Mouse (Mus musculus): ENCODE data around the gene Vcp.

The Vcp gene

DNA sequence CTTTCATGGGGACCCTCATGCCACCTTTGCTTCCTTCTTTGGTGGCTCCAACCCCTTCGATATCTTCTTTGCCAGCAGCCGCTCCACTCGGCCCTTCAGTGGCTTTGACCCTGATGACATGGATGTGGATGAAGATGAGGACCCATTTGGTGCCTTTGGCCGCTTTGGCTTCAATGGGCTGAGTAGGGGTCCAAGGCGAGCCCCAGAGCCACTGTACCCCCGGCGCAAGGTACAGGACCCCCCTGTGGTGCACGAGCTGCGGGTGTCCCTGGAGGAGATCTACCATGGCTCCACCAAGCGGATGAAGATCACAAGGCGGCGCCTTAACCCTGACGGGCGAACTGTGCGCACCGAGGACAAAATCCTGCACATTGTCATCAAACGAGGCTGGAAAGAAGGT is 43.7 kb downstream of the Vcp start:
- Histone ChIP-seq H3K4me3 (replicated peaks; ENCODE audit: low read length) (peak overlapping the region; percentile 37; the same call in 1 of the 2 replicates), H3K27me3 (ENCODE audit: insufficient read depth, low read length) (peaks cover 10% of the 10 kb centered on the region; the same call in 1 of the 2 replicates), H3K4me1 (replicated peaks; ENCODE audit: low read depth, low read length) (peaks cover 65% of the 10 kb centered on the region), H3K9me3 (ENCODE audit: low read length) (no peaks in the 10 kb centered on the region), H3K36me3 (ENCODE audit: insufficient read depth, low read length) (peaks cover 54% of the 10 kb centered on the region)
- TF ChIP-seq NANOG (IDR thresholded peaks at IDR 0.05; ENCODE audit: borderline replicate concordance, low read length) (no peak), POU5F1 (IDR thresholded peaks at IDR 0.05; ENCODE audit: borderline replicate concordance, low read length) (no peak), CTCF (conservative IDR thresholded peaks at IDR 0.05; ENCODE audit: low read length) (no peak)

DNA sequence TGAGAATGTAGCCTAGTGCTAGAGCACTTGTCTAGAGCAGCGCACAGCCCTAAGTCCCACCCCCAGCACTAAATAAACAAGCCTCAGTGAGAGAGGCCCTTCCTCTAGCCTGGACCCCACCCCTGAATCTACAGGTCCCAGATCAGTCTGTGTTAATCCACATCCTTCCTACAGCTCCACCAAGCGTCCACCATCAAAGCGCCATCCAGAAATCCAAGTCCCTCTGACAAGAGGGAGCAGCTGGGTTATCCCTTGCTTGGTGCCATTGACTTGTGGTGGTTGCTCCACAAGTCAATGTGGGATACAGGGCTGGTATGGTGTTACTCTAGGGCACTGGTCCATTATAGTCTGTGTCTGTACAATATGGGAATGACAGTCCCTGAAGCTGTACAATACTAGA is 45.1 kb downstream of the Vcp start:
- H3K4me1 ChIP-seq (replicated peaks; ENCODE audit: low read depth, low read length): peaks cover 78% of the 10 kb centered on the region
- no peak overlapping the region for H3K4me3 ChIP-seq (replicated peaks; ENCODE audit: low read length)
- no peaks in the 10 kb centered on the region for H3K9me3 ChIP-seq (ENCODE audit: low read length)
- H3K27me3 ChIP-seq (ENCODE audit: insufficient read depth, low read length): peaks cover 3% of the 10 kb centered on the region; the same call in 1 of the 2 replicates
- TF ChIP-seq CTCF (conservative IDR thresholded peaks at IDR 0.05; ENCODE audit: low read length) (no peak), POU5F1 (IDR thresholded peaks at IDR 0.05; ENCODE audit: borderline replicate concordance, low read length) (no peak), NANOG (IDR thresholded peaks at IDR 0.05; ENCODE audit: borderline replicate concordance, low read length) (no peak)
- H3K36me3 ChIP-seq (ENCODE audit: insufficient read depth, low read length): peaks cover 55% of the 10 kb centered on the region

GRCm38 (mm10) chr4:42954297-42954696 is 46.0 kb downstream of the Vcp start:
- TF ChIP-seq POU5F1 (IDR thresholded peaks at IDR 0.05; ENCODE audit: borderline replicate concordance, low read length) (no peak), CTCF (conservative IDR thresholded peaks at IDR 0.05; ENCODE audit: low read length) (peak; percentile 94)
- no peaks in the 10 kb centered on the region for H3K27me3 ChIP-seq (ENCODE audit: insufficient read depth, low read length)
- H3K4me3 ChIP-seq (replicated peaks; ENCODE audit: low read length): no peak overlapping the region
- H3K4me1 ChIP-seq (replicated peaks; ENCODE audit: low read depth, low read length): peaks cover 77% of the 10 kb centered on the region
- peaks cover 55% of the 10 kb centered on the region for H3K36me3 ChIP-seq (ENCODE audit: insufficient read depth, low read length)
- H3K9me3 ChIP-seq (ENCODE audit: low read length): no peaks in the 10 kb centered on the region

GRCm38 (mm10) chr4:42953435-42954094 is 46.7 kb downstream of the Vcp start:
- Histone ChIP-seq H3K4me1 (replicated peaks; ENCODE audit: low read depth, low read length) (peaks cover 82% of the 10 kb centered on the region), H3K9me3 (ENCODE audit: low read length) (no peaks in the 10 kb centered on the region), H3K36me3 (ENCODE audit: insufficient read depth, low read length) (peaks cover 55% of the 10 kb centered on the region), H3K4me3 (replicated peaks; ENCODE audit: low read length) (peak overlapping the region; percentile 45), H3K27me3 (ENCODE audit: insufficient read depth, low read length) (no peaks in the 10 kb centered on the region)
- TF ChIP-seq CTCF (conservative IDR thresholded peaks at IDR 0.05; ENCODE audit: low read length): no peak
- no peak for TF ChIP-seq POU5F1 (IDR thresholded peaks at IDR 0.05; ENCODE audit: borderline replicate concordance, low read length)
- no peak for TF ChIP-seq NANOG (IDR thresholded peaks at IDR 0.05; ENCODE audit: borderline replicate concordance, low read length)

DNA sequence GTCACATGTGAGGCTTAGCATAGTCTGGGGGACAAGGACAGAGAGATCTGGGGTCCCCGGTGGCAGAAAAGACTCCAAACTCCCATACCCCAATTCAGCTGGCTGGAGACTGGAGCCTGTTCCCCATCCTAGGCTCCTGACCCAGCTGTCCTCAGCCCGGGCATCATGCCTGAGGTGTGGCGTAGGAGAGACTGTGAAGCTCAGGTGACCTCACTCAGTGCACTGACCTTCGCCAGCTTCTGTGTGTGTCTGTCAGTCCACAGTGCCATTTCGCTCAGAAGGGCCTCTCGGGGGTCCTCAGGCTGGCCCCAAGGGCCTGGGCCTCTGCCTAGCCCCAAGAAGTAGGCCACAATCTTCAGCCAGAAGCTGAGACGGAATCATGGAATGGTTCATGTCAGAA is 47.7 kb downstream of the Vcp start:
- Histone ChIP-seq H3K27me3 (ENCODE audit: insufficient read depth, low read length) (peaks cover 7% of the 10 kb centered on the region), H3K36me3 (ENCODE audit: insufficient read depth, low read length) (peaks cover 49% of the 10 kb centered on the region), H3K9me3 (ENCODE audit: low read length) (no peaks in the 10 kb centered on the region), H3K4me1 (replicated peaks; ENCODE audit: low read depth, low read length) (peaks cover 80% of the 10 kb centered on the region), H3K4me3 (replicated peaks; ENCODE audit: low read length) (0 out of 2 replicates have a peak overlapping the region, but pooled peaks have one; percentile 4)
- no peak for TF ChIP-seq CTCF (conservative IDR thresholded peaks at IDR 0.05; ENCODE audit: low read length)

- H3K9me3 ChIP-seq (ENCODE audit: low read length): no peaks in the 10 kb centered on the region
- H3K27me3 ChIP-seq (ENCODE audit: insufficient read depth, low read length): peaks cover 16% of the 10 kb centered on the region
- H3K4me1 ChIP-seq (replicated peaks; ENCODE audit: low read depth, low read length): peaks cover 70% of the 10 kb centered on the region
- no peak for TF ChIP-seq POU5F1 (IDR thresholded peaks at IDR 0.05; ENCODE audit: borderline replicate concordance, low read length)
- peaks cover 38% of the 10 kb centered on the region for H3K36me3 ChIP-seq (ENCODE audit: insufficient read depth, low read length)
- H3K4me3 ChIP-seq (replicated peaks; ENCODE audit: low read length): peak overlapping the region; percentile 95
Measured at GRCm38 (mm10) chr4:42951206-42952195, 48.8 kb downstream of the Vcp start.

DNA sequence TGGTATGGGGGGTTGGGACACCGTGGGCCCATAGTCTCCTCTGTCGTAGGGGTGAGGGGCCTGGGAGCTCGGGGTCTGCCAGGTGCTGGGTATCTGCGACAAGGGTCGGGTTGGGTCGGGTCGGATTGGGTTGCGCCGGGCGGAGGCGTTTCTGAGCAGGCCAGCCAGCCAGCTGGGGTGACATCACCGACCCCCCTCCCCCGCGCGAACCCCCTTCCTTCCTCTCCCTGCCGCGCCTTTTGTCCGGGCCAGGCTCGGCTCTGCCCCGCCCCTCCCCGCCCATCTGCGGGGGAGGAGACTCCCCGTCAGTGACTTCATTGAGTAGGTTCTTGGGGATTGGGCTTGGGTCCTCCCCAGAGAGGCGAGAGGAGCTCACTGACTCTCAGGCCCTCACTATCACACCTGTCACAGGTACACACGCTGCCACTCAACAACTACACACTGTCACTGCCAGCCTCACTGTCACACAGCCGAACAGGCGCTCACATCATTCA is 50.2 kb downstream of the Vcp start:
- H3K27me3 ChIP-seq (ENCODE audit: insufficient read depth, low read length): peaks cover 21% of the 10 kb centered on the region
- peaks cover 59% of the 10 kb centered on the region for H3K4me1 ChIP-seq (replicated peaks; ENCODE audit: low read depth, low read length)
- H3K4me3 ChIP-seq (replicated peaks; ENCODE audit: low read length): peak overlapping the region; percentile 95
- H3K9me3 ChIP-seq (ENCODE audit: low read length): no peaks in the 10 kb centered on the region
- TF ChIP-seq NANOG (IDR thresholded peaks at IDR 0.05; ENCODE audit: borderline replicate concordance, low read length) (no peak), POU5F1 (IDR thresholded peaks at IDR 0.05; ENCODE audit: borderline replicate concordance, low read length) (no peak), CTCF (conservative IDR thresholded peaks at IDR 0.05; ENCODE audit: low read length) (no peak)
- H3K36me3 ChIP-seq (ENCODE audit: insufficient read depth, low read length): peaks cover 30% of the 10 kb centered on the region

DNA sequence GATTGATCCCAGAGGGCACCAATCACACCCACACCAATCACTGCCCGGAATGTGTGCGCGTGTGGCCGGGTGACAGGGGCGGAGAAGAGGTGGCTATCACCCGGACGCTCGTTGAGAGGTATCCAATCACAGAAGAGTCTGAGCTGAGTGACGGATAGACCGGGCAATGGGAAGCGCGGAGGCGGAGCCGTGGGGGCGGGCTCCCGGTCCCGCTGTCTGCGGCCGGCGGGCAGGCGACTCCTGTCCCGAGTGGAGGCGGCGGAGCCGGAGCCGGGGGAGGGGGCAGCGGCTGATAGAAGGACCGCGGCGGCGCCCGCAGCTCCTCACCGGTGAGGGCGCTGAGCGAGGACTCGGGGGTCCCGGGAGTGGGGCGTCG is 50.6 kb downstream of the Vcp start, which contains the start of gene Dnajb5:
TSS of gene Dnajb5 (plus strand) at position 139 of the 376 bp plus-strand sequence.
- H3K27me3 ChIP-seq (ENCODE audit: insufficient read depth, low read length): peaks cover 21% of the 10 kb centered on the region
- peaks cover 26% of the 10 kb centered on the region for H3K36me3 ChIP-seq (ENCODE audit: insufficient read depth, low read length)
- H3K4me3 ChIP-seq (replicated peaks; ENCODE audit: low read length): peak within 1 kb of the TSS; percentile 95
- peak; percentile 58; the same call in 1 of the 2 replicates for TF ChIP-seq NANOG (IDR thresholded peaks at IDR 0.05; ENCODE audit: borderline replicate concordance, low read length)
- TF ChIP-seq POU5F1 (IDR thresholded peaks at IDR 0.05; ENCODE audit: borderline replicate concordance, low read length): no peak
- no peak for TF ChIP-seq CTCF (conservative IDR thresholded peaks at IDR 0.05; ENCODE audit: low read length)
- no peaks in the 10 kb centered on the region for H3K9me3 ChIP-seq (ENCODE audit: low read length)
- peaks cover 54% of the 10 kb centered on the region for H3K4me1 ChIP-seq (replicated peaks; ENCODE audit: low read depth, low read length)

Measured in E14TG2a.4 (cell line).